Mouse (Mus musculus): ENCODE data around the gene Zfp786.
"Not testable (repeated sequence)": the region's sequence is repeated elsewhere in the genome, so short reads cannot be mapped to it uniquely, and the experiment has no call there.

Zfp786 gene

DNA sequence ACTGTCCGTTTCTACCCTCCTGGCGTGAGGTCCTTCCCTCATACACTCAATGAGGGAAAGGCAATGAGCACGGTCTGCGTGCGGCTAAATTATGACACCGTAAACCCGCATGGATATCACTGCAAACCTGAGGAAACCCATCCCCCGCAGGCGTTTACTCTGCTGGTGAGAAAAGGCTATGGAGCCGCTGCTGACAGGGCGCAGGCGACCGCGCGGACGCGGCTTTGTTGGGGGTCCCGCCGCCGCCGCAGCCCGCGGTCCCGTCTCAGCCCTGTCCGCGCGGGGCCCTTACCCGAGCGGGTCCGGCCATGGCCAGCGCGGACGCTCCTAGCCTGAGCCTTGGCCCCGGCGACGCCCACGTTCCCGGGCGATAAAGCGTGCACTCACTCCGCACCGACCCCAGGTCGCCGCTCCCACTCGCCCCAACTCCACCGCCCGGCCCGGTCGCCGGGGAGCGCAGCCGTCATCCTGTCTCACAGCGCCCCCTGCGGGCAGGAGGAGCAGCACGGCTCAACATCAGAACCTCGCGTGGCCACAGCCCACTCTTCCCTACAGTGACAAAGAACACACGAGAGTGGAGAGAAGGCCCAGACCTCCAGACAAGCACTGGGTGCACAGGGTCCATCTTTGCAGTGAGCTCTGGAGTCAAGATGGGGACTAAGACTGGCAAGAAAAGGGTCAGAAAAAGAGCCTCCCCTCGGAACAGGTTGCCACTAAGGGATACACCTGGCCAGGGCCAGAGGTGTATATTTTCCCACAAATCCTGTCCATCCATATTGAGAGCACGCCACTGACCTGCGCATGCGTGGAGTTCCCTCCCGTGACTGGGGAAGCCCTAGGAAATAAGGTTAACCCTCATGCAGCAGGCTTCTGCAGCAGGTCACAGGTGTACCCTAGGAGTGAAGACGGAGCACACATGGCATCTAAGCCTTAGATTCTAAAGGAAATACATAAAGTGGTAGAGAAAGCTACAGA, at the start of gene Zfp786:
Gene Zfp786 (minus strand): TSS at position 764 of the 975 bp plus-strand sequence.
- DNase-seq (ENCODE audit: low spot score in 2 of 2): peak; percentile 94 to 96

DNA sequence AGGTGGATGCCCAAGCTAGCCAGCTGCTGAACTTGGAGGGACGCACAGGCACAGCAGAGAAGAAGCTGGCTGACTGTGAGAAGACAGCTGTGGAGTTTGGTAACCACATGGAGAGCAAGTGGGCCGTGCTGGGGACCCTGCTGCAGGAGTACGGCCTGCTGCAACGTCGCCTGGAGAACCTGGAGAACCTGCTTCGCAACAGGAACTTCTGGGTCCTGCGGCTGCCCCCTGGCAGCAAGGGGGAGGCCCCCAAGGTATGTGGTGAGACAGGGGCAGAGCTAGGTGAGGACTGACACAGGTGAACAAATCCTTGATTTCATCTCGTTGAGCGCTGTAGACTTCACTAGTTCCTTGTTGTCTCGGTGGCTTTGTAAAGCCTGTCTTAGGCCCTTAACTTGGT, 49.5 kb upstream of the Zfp786 start:
- no peak for DNase-seq (ENCODE audit: low spot score in 2 of 2)

- DNase-seq (ENCODE audit: low spot score in 2 of 2): no peak
Observed at GRCm38 (mm10) chr6:47879049-47879716, 48.5 kb upstream of the Zfp786 start.

GRCm38 (mm10) chr6:47878593-47878992, 47.9 kb upstream of the Zfp786 start:
- no peak for DNase-seq (ENCODE audit: low spot score in 2 of 2)

DNA sequence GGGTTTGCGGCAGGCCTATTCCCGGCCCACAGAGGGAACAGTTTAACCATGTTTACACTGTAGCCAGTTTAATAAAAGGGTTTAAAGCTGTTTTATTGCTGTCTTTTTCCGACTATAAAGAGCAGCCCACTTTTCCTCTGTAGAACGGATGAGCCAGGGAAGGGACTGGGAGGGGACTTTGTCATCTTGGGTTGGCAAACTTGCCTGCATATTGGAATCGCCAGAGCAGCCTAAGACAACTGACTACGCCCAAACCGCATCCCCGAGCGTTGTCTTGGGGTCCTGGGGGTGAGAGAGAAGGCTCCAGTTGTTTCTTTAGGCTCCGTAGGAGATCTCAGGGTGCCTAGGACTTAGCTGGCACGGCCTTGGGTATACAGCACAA, 47.5 kb upstream of the Zfp786 start:
- no peak for DNase-seq (ENCODE audit: low spot score in 2 of 2)

GRCm38 (mm10) chr6:47877461-47878132, 46.9 kb upstream of the Zfp786 start:
- DNase-seq (ENCODE audit: low spot score in 2 of 2): peak; percentile 94 to 95

DNA sequence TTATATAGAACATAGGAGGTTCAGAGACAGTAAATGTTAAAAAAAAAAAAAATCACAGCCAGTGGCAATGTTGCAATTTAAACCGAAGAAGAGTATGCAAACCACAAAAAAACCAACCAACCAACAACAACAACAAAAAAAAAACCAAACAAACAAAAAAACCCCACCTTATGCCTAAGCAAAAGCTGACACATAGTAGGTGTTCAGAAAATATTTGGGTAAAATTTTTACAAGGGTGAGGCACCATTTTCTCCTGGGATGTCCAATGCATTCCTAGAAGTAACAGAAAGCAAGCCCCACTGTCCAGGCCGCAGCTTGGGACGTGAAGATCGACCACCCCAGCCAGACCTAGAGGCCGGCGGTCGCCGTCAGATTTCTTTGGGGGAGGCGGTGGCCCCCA, 46.4 kb upstream of the Zfp786 start, which contains the start of gene Zfp282:
Gene Zfp282 (plus strand): TSS at position 147 of the 400 bp plus-strand sequence.
- no peak for DNase-seq (ENCODE audit: low spot score in 2 of 2)

GRCm38 (mm10) chr6:47872266-47872665, 41.6 kb upstream of the Zfp786 start:
- no peak for DNase-seq (ENCODE audit: low spot score in 2 of 2)

DNA sequence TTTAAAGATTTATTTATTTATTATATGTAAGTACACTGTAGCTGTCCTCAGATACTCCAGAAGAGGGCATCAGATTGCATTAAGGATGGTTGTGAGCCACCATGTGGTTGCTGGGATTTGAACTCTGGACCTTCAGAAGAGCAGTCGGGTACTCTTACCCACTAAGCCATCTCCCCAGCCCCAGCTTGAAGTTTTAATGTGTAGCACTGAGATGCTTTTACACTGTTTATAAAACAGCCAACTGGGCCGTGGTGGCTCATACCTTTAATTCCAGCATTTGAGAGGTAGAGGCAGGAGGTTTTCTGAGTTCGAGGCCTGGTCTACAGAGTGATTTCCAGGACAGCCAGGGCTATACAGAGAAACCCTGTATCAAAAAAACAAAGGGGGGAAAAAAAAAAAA, 27.1 kb upstream of the Zfp786 start:
- not testable (repeated sequence) for DNase-seq (ENCODE audit: low spot score in 2 of 2)

DNA sequence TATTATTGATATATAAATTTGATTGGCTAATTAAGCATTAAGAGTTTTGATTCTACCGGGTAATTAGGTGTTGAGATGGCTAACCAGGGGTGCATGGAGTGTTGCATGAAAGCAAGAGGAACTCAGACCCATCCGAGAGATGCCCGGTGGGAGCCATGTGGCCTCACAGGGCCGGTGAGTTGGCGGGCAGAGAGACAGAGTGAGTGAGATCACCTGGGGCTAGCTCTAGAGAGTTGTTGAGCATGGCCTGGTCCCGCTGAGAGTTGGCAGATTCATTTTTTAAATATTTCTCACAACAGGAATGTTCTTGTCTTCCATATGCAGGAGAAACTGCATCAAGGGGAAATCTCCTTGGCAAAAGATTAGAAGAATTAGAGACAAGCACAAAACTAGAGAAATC, 26.6 kb upstream of the Zfp786 start:
- DNase-seq (ENCODE audit: low spot score in 2 of 2): no peak

- no peak for DNase-seq (ENCODE audit: low spot score in 2 of 2)
Observed at GRCm38 (mm10) chr6:47845779-47846178, 15.1 kb upstream of the Zfp786 start.

GRCm38 (mm10) chr6:47842337-47842736, 11.7 kb upstream of the Zfp786 start:
- no peak for DNase-seq (ENCODE audit: low spot score in 2 of 2)

DNA sequence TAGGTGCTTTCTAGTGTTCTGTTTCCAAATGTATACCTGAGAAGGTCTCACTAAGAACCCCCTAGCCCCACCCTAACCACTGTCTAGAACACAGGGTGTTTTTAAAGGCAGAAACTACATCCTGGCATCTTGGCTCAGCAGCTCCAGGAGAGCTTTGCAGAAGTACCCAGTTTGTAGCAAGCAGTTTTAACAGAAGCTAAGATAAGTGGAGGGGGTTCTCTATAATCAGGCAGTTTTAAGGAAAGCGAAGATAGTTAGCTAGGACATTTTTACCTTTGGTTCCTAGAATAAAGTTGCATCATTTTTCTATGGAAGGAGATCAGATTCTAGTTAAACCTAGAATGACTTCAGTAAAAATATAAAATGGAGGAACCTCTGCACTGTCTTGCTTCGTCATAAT, 11.2 kb upstream of the Zfp786 start:
- no peak for DNase-seq (ENCODE audit: low spot score in 2 of 2)

DNA sequence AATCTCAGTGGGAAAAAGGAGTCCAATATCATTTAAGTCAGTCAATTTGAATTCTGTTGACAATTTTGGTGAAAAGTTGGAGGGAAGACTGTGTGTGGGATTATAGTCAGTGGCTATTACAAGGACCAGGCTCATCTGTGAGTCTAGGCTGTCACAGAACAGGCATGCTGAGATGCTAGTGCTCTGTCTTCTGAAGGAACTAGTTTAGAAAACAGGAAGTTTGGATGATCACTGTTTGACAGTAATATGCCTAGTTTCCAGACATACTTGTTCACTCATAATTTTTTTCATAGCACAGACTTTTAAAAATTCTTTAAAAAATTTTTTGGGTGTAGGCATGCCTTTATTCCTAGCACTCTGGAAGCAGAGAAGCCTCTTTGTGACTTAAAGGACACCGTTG, 10.4 kb upstream of the Zfp786 start:
- DNase-seq (ENCODE audit: low spot score in 2 of 2): no peak

- DNase-seq (ENCODE audit: low spot score in 2 of 2): no peak
Observed at GRCm38 (mm10) chr6:47837630-47838029, 7.0 kb upstream of the Zfp786 start.

DNA sequence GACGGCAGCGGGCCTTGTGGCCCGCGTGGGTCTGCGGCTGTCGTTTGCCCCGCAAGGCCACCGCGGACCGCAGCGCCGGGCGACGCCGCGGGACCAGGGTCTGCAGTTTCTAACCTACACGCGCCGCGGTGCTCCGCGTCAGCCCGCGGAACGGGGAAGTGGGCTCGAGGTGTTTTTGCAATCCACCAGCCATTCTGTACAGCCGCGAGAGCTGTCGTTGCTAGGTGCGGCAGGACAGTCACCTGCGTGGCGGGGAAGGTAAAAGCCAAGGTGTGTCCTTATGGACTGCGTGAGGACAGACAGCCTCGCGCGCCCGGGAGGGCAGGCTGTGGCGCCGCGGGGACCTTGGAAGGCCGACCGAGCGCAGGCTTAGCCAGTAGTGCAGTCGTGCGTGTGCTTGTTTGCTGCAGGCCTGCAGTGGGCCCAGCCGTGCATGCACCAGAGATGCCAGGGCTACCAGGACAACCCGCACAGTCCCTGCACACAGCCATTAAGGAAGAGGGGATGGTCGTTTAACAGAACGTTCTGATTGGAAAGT, 5.4 kb upstream of the Zfp786 start:
- DNase-seq (ENCODE audit: low spot score in 2 of 2): peak; percentile 65 to 71

DNA sequence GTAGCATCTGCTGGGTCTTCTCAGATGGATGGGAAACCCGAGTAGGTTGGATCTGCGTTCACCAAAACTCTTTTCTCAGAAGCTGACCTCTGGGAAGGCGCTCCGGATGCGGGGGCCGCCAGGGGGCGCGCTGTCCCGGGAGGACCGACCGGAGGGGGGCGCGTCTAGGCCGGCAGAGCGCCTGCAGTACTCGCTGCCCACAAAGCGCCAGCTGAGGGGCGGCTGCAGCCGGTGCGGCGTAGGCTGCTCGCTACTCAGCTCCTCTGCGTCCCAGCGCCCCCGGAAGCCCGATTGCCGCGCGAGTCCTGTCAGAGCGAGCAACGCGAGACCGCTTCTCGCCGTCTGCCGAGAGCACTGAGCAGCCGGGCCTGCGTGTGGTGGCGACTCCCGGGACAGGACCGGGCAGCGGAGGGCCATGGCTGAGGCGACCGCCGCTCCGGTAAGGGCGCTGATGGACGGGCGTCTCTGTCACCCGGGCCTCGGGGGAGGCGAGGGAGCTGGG, 4.9 kb upstream of the Zfp786 start, which contains the start of gene Zfp398:
Gene Zfp398 (plus strand): TSS at position 180 of the 502 bp plus-strand sequence.
- peak; percentile 96 for DNase-seq (ENCODE audit: low spot score in 2 of 2)

DNA sequence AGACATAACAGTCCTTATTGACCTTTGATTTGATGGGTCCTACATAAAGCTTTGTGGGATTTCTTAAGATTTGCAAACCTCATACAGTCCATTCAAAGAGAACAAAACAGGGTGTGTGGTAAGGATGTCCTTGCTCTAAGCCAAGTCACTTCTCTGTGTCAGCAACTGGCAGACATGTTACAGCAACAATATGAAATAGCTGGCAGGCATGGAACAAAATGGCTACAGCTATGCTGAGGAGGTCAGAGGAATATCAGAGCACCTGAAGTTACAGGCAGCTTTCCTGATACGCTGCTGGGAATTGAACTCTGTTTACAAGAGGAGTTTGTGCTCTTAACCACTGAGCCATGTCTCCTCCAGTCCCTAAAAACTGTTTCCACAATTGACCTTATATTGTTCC, 1.6 kb upstream of the Zfp786 start:
- no peak for DNase-seq (ENCODE audit: low spot score in 2 of 2)

- DNase-seq (ENCODE audit: low spot score in 2 of 2): no peak
Observed at GRCm38 (mm10) chr6:47828950-47829349, 1.7 kb downstream of the Zfp786 start.

- DNase-seq (ENCODE audit: low spot score in 2 of 2): no peak
Observed at GRCm38 (mm10) chr6:47827462-47827861, 3.2 kb downstream of the Zfp786 start.

GRCm38 (mm10) chr6:47824241-47824640, 6.4 kb downstream of the Zfp786 start:
- DNase-seq (ENCODE audit: low spot score in 2 of 2): no peak

DNA sequence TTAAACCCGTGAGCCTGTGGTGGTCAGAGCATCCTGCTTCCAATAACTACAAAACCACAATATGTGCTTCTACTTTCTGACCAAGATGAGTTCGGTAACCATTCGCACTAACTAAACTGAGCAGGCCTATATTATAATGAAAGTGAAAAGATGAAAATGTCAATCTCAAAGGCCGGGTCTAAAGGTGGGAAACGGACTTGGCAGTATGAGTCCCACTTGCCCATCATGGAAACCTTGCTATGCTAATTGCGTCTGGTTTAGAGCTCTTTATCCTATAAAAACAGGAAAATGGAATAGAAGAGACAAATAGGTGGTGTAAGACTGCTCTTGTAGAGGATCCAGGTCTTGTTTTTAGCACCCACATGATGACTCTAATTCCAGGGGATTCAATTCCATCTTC, 8.9 kb downstream of the Zfp786 start:
- DNase-seq (ENCODE audit: low spot score in 2 of 2): no peak

All from right cerebral cortex, postnatal 10 days (tissue).